Mouse (Mus musculus): ENCODE data around the gene Lrmp.
"Not testable (repeated sequence)": the region's sequence is repeated elsewhere in the genome, so short reads cannot be mapped to it uniquely, and the experiment has no call there.

Lrmp gene

DNA sequence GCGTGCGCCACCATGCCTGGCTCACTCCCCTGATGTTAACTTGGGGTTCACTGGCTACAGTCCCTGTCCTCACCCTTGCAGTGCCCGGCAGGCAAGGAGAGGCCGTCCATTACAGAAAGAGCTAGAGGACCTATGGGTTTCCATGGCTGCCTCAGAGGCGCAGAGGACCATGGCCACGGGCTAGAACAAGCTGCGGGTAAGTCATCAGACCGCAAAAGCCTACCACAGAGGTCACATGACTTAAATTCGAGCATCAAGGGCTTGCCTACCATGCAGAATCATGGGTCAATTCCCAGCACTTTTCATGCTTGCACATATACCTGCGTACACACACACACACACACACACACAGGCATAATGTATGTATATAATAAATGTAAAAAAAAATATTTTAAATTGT is 10.0 kb upstream of the Lrmp start:
- no peak for DNase-seq

DNA sequence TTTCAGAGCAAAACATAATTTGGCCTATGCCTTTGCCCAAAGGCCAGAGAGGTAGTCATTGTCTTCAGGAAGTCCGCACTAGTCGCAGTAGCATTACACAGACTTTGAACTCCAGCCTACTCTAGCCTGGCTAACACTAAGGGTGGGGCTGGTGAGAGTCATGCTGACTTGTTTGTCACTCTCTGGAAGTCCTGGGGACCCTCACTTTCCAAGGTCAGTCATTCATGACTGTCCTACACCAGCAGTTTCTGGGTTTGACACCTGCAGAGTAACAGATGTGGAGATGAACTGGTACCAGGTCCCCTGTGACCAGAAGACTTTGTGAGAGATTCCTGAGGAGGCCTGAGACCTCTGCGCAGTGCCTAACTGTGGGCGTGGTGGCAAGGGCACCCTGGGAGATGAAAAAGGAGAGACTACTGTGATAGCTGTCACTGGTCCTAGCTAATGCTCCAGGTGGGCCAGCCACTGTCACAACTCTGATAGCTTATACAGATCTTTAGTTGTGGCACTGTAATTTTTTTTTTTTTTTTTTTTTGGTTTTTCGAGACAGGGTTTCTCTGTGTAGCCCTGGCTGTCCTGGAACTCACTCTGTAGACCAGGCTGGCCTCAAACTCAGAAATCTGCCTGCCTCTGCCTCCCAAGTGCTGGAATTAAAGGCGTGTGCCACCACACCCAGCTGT is 9.2 kb upstream of the Lrmp start:
- DNase-seq = no peak

DNA sequence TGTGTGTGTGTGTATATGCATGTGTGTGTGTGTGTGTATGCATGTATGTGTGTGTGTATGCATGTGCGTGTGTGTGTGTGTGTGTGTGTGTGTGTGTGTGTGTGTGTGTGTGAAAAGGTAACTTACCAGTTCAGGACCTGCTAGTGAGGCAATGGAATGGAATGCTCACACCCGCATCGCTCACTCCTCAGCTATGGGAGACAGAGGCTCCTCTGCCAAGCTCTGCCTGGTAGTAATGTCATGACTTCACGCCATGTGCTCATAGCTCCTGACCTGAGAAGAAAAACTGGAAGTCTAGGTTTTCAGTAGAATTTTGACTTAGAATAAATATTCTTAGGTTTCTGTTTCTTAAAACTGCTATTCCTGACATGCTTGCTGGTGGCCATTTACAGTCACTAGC is 4.7 kb upstream of the Lrmp start:
- DNase-seq = no peak

DNA sequence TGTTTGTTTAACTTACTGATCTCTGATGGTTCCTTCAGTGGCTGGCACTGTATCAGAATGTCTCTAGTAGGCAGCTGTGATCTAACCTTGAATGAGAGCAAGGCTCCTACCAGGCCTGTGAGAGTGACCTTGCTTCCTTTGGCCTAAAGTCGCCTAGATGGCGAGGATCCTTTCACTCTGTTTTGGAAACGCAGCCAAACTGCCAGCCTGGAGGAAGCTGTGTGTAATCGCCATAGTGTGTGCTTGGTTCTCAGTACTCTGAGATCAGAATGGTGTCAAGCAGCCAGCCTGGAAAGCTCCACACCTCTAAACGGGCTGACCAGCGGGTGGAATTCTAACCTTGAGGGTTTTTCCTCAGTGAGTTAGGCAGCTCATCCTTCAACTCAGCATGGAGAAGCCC is 2.6 kb upstream of the Lrmp start:
- no peak for DNase-seq

- DNase-seq = no peak
These were observed 892 bp upstream of the Lrmp start for GRCm38 (mm10) chr6:145114561-145114960.

DNA sequence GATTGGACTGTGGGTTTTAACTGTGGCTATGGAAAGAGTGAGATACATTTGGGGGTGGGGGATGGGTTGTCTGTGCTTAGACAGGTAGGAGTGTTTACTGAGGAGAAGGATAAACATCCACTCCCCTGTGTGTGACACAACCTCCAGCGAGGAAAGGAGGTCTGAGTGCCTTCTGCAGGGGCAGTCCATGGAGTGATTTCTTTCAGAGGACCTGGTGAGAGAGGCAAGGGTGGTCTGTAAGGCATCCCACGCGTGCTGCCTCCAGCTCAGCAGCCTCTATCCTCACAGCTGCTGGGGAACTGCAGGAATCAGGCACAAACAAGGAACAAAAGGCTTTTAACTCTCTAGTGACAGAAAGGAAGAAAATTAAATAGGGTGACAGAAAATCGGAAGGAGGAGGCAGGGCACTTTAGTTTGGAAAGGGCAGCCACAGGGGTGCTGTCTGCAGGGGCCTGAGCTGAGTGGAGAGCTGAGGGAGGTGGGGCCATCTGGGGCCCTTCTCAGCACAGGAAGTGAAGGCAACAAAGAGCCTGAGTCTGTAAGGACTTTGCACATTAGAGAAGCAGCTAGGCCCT is 732 bp downstream of the Lrmp start:
- no peak for DNase-seq

- no peak for DNase-seq
These were observed 4.6 kb downstream of the Lrmp start for GRCm38 (mm10) chr6:145120086-145120485.

GRCm38 (mm10) chr6:145120787-145121589 is 5.5 kb downstream of the Lrmp start:
- no peak for DNase-seq

- DNase-seq = no peak
These were observed 6.4 kb downstream of the Lrmp start for GRCm38 (mm10) chr6:145121590-145122420.

GRCm38 (mm10) chr6:145122423-145123059 is 7.1 kb downstream of the Lrmp start:
- DNase-seq = no peak

GRCm38 (mm10) chr6:145123136-145124060 is 7.9 kb downstream of the Lrmp start:
- DNase-seq = no peak

DNA sequence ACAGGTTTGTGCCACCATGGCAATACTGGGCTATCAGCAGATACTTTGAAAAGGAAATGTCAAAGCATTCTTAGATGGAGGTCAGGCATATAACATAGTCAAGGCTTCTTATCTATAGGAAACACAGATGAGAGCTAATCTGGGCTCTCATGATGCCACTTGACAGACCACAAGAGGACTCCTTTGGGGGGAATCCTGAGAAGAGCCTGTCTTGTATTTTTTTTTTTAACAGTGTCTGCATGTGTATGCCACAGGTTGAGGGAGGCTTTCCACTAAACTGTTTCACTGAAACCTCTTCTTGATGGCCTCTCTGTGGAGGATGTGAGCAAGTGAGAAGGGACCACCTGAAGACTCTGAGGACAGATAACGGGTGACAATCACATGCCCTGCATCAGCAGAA is 9.2 kb downstream of the Lrmp start:
- no peak for DNase-seq

DNA sequence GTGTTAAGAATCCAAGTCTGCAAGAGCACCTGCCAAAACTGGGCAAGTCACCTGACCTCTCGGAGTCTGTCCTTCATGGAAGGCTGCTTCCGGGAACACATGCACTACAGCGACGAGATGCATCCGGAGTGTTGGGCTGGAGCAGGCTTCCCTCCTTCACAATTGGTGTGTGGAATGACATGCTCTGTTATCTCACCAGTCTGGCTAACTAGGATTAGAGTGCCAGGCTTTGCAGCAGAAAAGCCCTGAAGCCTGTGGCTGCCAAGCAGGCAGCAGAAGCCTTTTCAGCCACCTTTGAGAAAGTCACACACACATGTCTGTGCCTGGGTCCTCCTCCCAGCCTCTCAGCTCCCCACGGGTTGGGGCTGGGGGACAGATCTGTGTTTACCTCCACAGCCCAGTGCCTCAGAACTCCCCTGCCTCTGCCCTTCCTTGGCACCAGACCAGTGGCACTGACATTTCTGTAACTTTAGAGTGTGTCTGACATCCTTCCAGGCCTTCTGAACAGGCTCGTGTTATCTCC is 10.2 kb downstream of the Lrmp start:
- no peak for DNase-seq

DNA sequence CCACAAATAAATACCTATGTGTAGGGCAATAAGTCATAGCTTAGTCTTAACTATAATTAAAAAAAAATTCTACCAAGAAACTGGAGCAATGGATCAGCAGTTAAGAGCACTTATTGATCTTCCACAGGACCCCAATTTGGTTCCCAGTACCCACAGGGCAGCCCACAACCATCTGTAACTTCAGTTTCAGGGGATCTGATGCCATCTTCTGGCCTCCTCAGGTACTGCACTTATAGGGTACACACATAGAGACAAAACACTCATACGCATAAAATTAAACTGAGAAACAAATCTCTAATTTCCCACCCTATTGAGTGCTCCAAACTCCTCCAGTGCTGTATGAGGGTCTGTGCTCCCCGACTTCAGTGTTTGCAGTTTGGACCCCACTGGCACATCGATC is 12.2 kb downstream of the Lrmp start:
- DNase-seq = no peak

DNA sequence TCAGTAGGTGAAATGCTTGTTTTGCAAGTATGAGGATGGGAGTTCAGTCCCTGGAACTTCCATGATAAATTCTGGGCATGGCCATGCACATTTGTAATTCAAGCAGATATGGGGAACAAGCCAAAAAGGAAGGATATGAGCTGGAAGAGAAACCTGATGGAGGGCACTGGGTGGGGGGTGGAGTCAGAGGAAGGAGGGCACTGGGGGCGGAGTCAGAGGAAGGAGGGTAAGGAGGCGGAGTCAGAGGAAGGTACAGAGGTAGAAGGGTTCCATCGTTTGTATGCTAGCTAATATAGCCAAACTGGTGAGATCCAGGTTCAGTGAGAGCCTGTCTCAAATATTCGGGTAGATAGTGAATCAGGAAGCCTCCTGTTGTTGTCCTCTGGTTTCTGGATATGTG is 14.1 kb downstream of the Lrmp start:
- no peak for DNase-seq

GRCm38 (mm10) chr6:145131991-145132390 is 16.5 kb downstream of the Lrmp start:
- no peak for DNase-seq

GRCm38 (mm10) chr6:145132969-145133368 is 17.5 kb downstream of the Lrmp start:
- DNase-seq = not testable (repeated sequence)

DNA sequence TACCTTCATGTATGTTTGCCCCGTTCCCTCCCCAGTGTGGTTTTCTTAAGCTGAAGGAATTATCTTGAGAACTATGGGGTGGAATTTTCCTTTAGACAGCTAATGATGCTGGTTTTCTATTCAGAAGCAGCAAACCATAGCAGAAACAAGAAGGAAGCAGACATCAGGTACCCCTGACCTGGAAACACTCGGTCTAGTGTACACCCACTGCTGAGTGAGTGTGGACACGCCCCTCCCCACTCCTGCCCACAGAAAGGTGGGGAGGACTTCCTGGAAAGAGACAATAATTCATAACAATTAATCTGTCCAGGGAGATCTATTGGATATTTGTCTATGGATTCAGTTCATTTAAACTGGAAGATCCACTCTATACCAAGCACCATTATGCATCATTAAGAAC is 19.8 kb downstream of the Lrmp start:
- no peak for DNase-seq

DNA sequence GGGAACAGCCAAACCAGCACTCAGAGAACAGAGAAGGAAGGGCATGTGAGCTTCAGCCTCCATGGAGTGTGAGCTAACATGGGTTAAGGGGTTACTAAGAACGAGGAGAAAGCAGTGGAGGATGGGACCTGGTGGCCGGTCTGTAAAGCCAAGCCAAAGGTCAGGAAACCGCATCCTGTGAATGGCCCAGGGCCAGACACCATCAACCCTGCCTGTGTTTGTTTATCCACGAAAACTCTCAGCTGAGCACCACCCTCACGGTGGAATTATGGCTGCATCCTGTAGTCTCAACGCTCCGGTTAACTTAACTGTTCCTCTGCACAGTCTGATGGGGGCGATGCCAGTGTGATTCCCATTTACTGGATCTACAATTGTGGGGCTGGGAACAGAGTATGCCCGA is 20.4 kb downstream of the Lrmp start:
- no peak for DNase-seq

- no peak for DNase-seq
These were observed 21.4 kb downstream of the Lrmp start for GRCm38 (mm10) chr6:145136831-145137230.

- DNase-seq = no peak
These were observed 23.8 kb downstream of the Lrmp start for GRCm38 (mm10) chr6:145139236-145139635.

Measured in cerebellum, adult 8-10 months (tissue).